Mouse (Mus musculus) E14TG2a.4 (cell line): Measurements from ENCODE around the gene Tnip1.

Experiments
- CTCF ChIP-seq: conservative IDR thresholded peaks from 2 replicates; pipeline ENCODE4 v1.5.1; 2014; ENCODE audit warnings: low read length
- NANOG ChIP-seq: IDR thresholded peaks from 2 replicates; pipeline ENCODE4 v1.6.1; 2014; ENCODE audit warnings: borderline replicate concordance, low read length, mixed read lengths

DNA sequence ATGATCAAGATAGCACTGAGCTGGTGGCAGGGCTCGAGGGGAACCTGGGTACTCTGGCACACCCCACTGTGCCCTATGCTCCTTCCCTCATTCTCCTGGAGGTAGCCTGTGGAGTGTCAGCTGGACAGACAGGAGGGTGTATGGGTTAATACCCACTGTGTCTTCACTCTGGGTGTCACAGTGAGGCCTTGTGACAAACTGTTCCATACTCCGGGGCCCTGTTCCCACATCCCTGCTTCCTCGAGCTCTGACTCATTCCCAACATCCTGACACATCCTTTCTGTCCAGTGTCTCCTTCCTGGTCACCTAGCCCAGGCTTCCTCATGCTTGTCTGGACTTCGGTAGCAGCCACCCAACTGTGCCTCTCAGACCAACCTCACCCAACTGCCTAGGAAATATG lies 56.3 kb downstream of the Tnip1 start:
- no peak for TF ChIP-seq CTCF
- no peak for TF ChIP-seq NANOG
